Mouse (Mus musculus): ENCODE results near the gene Atp7a.

Atp7a gene

GRCm38 (mm10) chrX:106082518-106082917 lies 55.4 kb downstream of the Atp7a start:
- DNase-seq (ENCODE audit: low spot score): no peak

DNA sequence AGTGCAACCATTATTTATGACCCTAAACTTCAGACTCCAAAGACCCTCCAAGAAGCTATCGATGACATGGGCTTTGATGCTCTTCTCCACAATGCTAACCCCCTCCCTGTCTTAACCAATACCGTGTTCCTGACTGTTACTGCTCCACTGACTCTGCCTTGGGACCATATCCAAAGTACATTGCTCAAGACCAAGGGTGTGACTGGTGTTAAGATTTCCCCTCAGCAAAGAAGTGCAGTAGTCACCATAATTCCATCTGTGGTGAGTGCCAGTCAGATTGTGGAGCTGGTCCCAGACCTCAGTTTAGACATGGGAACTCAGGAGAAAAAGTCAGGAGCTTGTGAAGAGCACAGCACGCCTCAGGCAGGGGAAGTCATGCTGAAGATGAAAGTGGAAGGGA lies 58.1 kb downstream of the Atp7a start:
- no peak for DNase-seq (ENCODE audit: low spot score)

DNA sequence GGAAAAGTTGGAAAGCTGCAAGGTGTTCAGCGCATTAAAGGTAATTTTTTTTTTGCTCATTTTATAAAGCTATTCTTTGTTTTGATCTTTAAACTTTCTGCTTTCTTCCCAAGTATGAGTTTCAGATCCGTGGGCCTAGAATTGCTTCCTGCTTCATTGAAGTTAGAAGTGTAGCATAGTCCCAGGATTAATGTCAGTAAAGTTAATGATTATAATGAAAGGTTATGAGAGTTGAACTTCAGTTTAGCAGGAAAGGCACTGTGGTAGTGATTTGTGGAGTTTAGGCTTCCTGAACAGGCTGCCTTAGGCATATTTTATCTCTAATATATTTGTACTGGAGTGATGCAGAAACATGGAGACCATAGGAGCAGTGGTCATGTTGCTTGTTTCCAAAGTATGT lies 58.5 kb downstream of the Atp7a start:
- no peak for DNase-seq (ENCODE audit: low spot score)

DNA sequence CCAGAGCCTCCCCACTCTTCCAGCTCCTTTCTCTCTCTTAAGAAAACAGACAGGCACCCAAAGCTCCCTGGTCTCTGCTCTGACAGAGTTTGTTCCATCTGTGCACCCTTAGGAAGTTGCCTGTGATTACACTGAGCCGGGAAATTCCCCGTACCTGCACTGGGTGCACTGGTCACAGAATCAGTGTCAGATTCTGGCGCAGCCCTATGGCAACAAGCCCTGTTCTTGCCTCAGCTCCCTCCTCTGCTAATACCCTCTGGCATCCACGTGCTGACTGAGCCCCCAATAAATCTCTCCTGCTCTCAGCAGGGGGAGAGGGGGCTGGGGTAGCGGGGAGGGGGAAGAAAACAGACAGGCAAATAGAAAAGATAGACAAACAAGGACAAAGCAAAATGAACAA lies 65.9 kb downstream of the Atp7a start:
- DNase-seq (ENCODE audit: low spot score): no peak

GRCm38 (mm10) chrX:106105464-106105863 lies 78.4 kb downstream of the Atp7a start:
- DNase-seq (ENCODE audit: low spot score): no peak

DNA sequence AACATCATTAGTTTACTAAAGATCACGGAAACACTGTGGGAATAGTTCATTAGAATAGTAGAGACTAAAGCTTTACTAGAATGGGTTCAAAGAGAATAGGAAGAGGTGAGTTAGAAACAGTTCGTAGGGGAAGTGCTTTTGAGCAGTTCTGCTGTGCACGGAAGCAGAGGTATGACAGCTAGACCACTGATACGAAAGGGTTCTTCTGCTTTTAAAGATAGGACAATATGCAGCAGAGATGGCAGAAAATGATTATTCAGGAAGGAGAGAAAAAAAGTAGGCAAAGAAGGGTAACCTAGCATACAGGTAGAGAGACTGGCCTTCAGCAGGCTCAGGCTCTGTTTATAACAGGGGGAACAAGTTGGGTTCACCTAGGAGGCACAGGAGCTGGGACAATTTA lies 86.8 kb downstream of the Atp7a start:
- no peak for DNase-seq (ENCODE audit: low spot score)

DNA sequence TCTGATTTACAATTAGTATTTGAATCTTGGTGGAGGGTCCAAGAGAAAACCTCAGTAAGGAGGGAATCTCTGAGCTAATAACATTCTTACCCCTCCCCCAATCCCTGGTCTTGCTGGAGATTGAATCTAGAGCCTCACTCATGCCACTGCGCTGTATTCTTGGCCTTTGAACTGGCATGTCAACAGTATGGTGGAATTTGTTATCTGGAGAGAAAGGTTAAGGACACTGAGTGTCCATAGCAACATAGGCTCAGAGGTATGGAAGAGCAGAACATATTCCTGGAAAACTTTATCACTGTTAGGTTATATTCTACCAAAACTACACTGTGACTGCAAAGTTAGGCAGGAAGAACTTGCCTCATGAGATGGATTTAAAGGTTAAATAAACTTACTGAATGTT lies 87.6 kb downstream of the Atp7a start:
- DNase-seq (ENCODE audit: low spot score): no peak

GRCm38 (mm10) chrX:106122823-106123222 lies 95.7 kb downstream of the Atp7a start:
- DNase-seq (ENCODE audit: low spot score): no peak

DNA sequence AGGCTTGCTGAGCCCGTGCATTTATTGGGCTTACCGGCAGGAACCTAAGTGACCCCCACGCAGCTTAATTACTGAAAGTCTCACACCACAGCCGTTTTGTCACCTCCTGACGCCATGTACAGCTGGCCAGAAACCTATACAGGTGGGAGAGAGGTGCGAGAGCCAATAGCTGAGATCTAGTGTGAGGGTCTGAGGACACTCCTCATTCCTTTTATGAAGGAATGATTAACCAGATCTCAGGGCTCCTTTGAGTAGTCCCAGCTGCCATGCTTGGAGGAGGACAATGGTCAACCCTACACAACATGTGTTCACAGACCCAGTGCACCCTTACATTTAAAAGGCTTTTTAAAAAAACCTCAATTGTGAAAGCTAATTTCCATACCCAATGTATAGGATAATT lies 101.2 kb downstream of the Atp7a start:
- no peak for DNase-seq (ENCODE audit: low spot score)

GRCm38 (mm10) chrX:106129877-106130276 lies 102.8 kb downstream of the Atp7a start:
- no peak for DNase-seq (ENCODE audit: low spot score)

- no peak for DNase-seq (ENCODE audit: low spot score)
These were observed 107.8 kb downstream of the Atp7a start for GRCm38 (mm10) chrX:106134916-106135315.

GRCm38 (mm10) chrX:106135484-106135883 lies 108.4 kb downstream of the Atp7a start:
- DNase-seq (ENCODE audit: low spot score): no peak

DNA sequence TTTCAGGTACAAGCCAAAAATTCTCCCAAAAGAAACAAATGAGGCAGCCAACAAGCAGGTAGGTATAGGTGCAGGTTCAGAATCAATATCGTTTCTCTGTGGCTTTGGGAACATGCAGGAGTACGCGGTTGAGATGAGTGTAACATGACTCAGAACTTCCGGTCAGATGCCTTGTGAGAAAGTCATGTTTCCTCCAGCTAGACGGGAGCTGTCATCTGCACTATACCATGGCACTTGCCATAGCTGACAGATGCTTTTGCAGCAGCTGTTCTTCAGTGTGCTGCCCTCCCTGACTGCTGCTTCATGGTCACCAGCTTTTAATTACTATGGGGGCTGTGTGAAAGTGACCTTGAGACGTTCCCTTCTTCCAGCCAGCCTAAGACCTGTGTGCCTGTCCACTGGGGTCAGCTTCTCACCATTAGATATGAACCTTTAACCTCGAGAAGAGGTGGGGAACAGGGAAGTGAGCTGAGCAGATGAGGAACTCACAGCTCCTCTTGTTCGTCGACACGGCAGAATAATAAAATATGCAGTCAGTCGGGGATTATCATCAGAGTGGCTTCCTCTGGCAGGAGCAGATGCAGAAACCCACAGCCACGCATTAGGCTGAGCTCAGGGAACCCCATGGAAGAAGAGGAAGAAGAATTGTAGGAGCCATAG lies 109.0 kb downstream of the Atp7a start:
- DNase-seq (ENCODE audit: low spot score): no peak

- no peak for DNase-seq (ENCODE audit: low spot score)
These were observed 112.4 kb downstream of the Atp7a start for GRCm38 (mm10) chrX:106139309-106140070.

GRCm38 (mm10) chrX:106142936-106143335 lies 115.9 kb downstream of the Atp7a start, which contains the start of gene Tlr13:
Tlr13 (plus strand) TSS chrX:106143204.
- DNase-seq (ENCODE audit: low spot score): no peak

DNA sequence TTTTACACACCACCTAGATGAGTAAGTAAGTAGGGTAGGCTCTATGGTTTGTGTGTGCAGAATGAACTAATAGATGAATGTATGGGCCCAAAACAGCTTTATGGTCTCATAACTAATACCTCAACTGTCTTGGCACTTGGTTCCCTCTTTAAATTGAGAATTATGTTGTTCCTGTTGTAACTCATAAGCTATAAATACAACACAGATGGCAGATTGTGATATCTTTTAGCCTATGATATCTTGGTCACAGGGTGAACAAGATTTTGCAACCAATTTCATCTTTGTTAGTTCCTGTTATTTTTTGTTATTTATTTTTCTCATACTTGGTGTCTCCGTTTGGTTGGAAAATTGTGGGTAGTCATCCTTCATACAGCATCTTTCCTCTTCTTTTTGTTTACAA lies 121.1 kb downstream of the Atp7a start:
- no peak for DNase-seq (ENCODE audit: low spot score)

DNA sequence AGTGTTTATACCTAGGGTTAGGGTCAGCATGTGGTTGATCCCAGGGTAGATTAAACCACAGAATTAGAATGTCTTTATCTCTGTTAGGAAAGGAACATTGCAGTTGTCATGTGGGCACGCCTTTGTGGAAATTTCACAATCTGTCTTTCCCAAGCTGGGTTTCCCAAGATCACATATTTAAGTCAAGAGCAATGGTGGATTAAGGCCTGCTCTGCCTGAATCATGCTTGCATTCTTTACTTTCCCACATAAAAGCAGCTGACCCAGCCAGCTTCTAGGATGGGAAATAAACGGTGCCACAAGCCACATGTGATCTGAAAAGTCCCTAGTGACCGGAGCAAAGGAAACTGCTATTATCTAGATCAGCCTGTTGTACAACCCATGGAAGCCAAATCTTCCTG lies 122.4 kb downstream of the Atp7a start:
- no peak for DNase-seq (ENCODE audit: low spot score)

GRCm38 (mm10) chrX:106154180-106154586 lies 127.1 kb downstream of the Atp7a start:
- no peak for DNase-seq (ENCODE audit: low spot score)

- DNase-seq (ENCODE audit: low spot score): no peak
These were observed 128.8 kb downstream of the Atp7a start for GRCm38 (mm10) chrX:106155892-106156291.

- no peak for DNase-seq (ENCODE audit: low spot score)
These were observed 136.9 kb downstream of the Atp7a start for GRCm38 (mm10) chrX:106163995-106164394.

GRCm38 (mm10) chrX:106164555-106164954 lies 137.5 kb downstream of the Atp7a start:
- DNase-seq (ENCODE audit: low spot score): no peak

DNA sequence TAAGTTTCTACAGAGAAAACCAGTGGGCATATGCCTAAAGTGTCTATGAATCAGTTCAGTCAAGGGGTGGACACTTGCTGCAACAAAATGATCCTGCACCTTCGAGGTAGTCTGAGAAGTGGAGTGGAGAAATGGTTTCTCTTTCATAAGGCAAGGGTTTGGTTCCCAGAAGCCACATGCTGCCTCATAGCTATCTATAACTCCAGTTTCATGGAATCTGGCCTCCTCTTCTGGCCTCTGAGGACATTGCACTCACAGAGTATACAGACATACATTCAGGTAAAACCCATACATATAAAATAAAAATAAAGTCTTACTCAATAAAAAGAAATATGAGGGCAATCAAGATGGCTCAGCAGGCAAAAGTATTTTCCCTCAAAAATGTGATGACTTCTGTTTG lies 138.0 kb downstream of the Atp7a start:
- no peak for DNase-seq (ENCODE audit: low spot score)

GRCm38 (mm10) chrX:106171106-106171852 lies 144.2 kb downstream of the Atp7a start:
- DNase-seq (ENCODE audit: low spot score): peak; percentile 35
